Mouse (Mus musculus): Measurements from ENCODE around the gene Hes1. TPM values are rescaled to one million over a fixed set of nuclear protein-coding genes. Genes with fewer than 3 reads are reported as not detected.
"Not testable (repeated sequence)": the region's sequence is repeated elsewhere in the genome, so short reads cannot be mapped to it uniquely, and the experiment has no call there.

Gene Hes1
- polyA plus RNA-seq, 1 experiment = 14.0 TPM

- no peak overlapping the region for H3K27ac ChIP-seq (replicated peaks; ENCODE audit: low read depth, low read length)
- H3K4me1 ChIP-seq (ENCODE audit: control insufficient read depth, insufficient read depth, insufficient read length, low read length) = no peaks in the 10 kb centered on the region
- H3K4me3 ChIP-seq (ENCODE audit: insufficient read depth, low read depth, low read length) = no peak overlapping the region
Observed at GRCm38 (mm10) chr16:30081498-30081897, 17.3 kb downstream of the Hes1 start.

DNA sequence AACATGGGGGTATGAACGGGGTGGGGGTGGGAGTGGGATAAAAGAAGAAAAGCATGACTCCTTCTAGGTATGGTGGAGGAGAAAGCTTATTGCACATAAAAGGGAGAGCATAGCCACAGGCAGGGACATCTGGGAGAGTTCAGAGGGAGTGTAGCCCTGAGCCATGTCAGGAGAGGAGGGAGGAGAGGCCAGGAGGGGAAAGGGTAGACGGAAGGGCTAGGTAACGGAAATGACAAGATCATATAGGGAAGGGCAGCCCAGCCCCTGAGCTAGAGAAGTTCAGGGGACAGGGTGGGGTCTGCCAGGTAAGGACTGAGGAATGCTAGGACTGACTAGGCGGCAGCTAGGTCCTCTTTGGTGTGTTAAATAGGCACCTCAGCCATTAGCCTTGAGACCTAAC lies 17.8 kb downstream of the Hes1 start:
- Histone ChIP-seq H3K4me3 (ENCODE audit: insufficient read depth, low read depth, low read length) (no peak overlapping the region), H3K4me1 (ENCODE audit: control insufficient read depth, insufficient read depth, insufficient read length, low read length) (no peaks in the 10 kb centered on the region), H3K27ac (replicated peaks; ENCODE audit: low read depth, low read length) (no peak overlapping the region)

GRCm38 (mm10) chr16:30082965-30083364 lies 18.8 kb downstream of the Hes1 start:
- Histone ChIP-seq H3K4me1 (ENCODE audit: control insufficient read depth, insufficient read depth, insufficient read length, low read length) (no peaks in the 10 kb centered on the region), H3K27ac (replicated peaks; ENCODE audit: low read depth, low read length) (no peak overlapping the region), H3K4me3 (ENCODE audit: insufficient read depth, low read depth, low read length) (no peak overlapping the region)

DNA sequence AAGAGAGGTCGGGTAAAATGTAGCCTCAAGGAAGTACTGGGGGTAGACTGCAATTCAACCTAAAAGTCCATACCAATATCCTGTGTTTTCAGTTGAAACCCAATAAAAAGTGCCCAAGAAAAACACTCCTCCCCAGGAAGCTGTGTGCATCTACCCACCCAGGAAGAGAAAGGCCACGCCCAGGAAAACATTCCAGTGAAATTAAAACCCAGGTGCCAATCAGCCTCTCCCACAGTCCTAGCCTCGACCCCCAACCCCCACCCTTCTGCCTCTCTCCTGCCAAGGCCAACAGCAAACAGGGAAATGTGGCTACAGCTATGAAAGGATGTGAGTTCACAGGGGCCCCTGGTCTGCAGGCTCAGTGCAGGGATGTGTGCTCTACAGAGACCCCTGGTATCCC lies 19.4 kb downstream of the Hes1 start:
- H3K4me3 ChIP-seq (ENCODE audit: insufficient read depth, low read depth, low read length) = no peak overlapping the region
- H3K27ac ChIP-seq (replicated peaks; ENCODE audit: low read depth, low read length) = no peak overlapping the region
- no peaks in the 10 kb centered on the region for H3K4me1 ChIP-seq (ENCODE audit: control insufficient read depth, insufficient read depth, insufficient read length, low read length)

DNA sequence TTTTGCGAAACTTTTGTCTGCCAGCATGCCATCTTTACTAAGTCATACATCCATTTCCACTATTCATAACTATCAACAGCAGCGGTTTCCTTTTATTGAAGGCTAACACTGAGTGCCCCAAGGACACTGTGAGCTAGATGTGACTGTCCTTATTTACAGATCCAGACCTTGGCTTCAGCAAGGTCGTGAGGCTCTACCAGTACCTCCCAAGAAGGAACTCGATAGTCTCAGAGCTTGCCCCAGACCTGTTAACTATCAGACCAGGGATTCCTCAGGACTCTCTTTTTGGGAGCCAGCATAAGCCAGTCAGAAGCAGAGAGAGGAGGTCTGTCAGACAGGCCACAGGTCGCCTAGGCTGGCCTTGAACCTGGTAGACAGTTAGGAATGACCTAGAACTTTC lies 24.5 kb downstream of the Hes1 start:
- H3K4me3 ChIP-seq (ENCODE audit: insufficient read depth, low read depth, low read length) = no peak overlapping the region
- H3K4me1 ChIP-seq (ENCODE audit: control insufficient read depth, insufficient read depth, insufficient read length, low read length) = no peaks in the 10 kb centered on the region
- no peak overlapping the region for H3K27ac ChIP-seq (replicated peaks; ENCODE audit: low read depth, low read length)

DNA sequence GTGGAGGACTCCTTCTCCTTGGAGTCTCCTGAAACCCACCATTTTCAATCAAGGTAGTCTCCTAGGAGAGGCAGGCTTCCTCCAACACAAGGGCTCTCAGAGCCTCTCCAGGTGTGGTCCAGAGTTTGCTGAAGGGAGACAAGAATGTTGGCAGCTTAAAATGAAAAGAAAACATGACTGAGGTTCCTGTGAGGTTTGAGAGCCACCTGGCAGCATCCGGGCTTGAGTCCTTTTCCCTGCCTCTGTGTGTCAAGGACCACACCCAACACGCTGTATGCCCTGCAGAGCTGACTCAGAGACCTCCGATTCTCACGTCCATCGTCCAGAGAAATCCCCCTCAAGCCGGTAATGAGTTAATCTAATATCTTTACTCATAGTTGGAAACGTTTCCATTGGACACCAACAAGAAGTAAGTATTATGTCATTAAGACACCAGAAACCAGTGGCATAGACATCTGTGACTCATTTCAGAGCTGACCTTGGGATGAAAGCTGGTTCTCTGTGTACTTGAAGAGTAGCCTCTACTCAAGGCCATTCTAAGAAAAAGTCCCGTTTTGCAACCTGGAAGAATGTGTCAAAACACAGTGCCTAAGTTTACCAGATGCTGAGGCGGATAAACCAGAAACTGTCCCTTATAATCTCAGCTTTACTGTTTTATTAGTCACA lies 26.1 kb downstream of the Hes1 start:
- Histone ChIP-seq H3K4me1 (ENCODE audit: control insufficient read depth, insufficient read depth, insufficient read length, low read length) (no peaks in the 10 kb centered on the region), H3K4me3 (ENCODE audit: insufficient read depth, low read depth, low read length) (no peak overlapping the region), H3K27ac (replicated peaks; ENCODE audit: low read depth, low read length) (no peak overlapping the region)

DNA sequence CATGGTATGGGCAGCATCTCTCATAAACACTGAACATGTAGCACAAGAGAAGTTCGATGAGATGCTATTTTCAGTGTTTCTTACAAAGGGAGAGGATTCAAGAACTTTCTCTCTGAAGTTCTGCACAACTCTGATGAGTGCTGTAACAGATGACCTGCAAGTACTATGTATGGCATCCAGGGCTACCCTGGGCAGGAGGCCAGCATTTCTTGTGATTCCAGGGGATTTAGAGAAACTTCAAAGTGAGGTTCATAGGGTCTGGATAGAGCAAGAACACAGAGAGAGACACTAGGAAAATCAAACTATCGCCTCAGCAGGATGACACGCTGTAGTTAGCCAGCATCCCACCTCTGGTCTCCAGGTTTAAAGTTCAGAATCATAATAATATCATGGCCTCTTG lies 31.9 kb downstream of the Hes1 start:
- no peaks in the 10 kb centered on the region for H3K4me1 ChIP-seq (ENCODE audit: control insufficient read depth, insufficient read depth, insufficient read length, low read length)
- no peak overlapping the region for H3K4me3 ChIP-seq (ENCODE audit: insufficient read depth, low read depth, low read length)
- H3K27ac ChIP-seq (replicated peaks; ENCODE audit: low read depth, low read length) = no peak overlapping the region

- H3K4me1 ChIP-seq (ENCODE audit: control insufficient read depth, insufficient read depth, insufficient read length, low read length) = no peaks in the 10 kb centered on the region
- no peak overlapping the region for H3K27ac ChIP-seq (replicated peaks; ENCODE audit: low read depth, low read length)
Observed at GRCm38 (mm10) chr16:30096475-30096874, 32.3 kb downstream of the Hes1 start.

GRCm38 (mm10) chr16:30099124-30099523 lies 34.9 kb downstream of the Hes1 start:
- Histone ChIP-seq H3K4me1 (ENCODE audit: control insufficient read depth, insufficient read depth, insufficient read length, low read length) (no peaks in the 10 kb centered on the region), H3K27ac (replicated peaks; ENCODE audit: low read depth, low read length) (no peak overlapping the region), H3K4me3 (ENCODE audit: insufficient read depth, low read depth, low read length) (no peak overlapping the region)

More at GRCm38 (mm10) chr16:30096475-30096874, 32.3 kb downstream of the Hes1 start:
- H3K4me3 ChIP-seq (ENCODE audit: insufficient read depth, low read depth, low read length) = no peak overlapping the region

GRCm38 (mm10) chr16:30102149-30102915 lies 38.1 kb downstream of the Hes1 start:
- Histone ChIP-seq H3K4me3 (ENCODE audit: insufficient read depth, low read depth, low read length) (no peak overlapping the region), H3K27ac (replicated peaks; ENCODE audit: low read depth, low read length) (no peak overlapping the region; the same call in 1 of the 2 replicates), H3K4me1 (ENCODE audit: control insufficient read depth, insufficient read depth, insufficient read length, low read length) (no peaks in the 10 kb centered on the region)

DNA sequence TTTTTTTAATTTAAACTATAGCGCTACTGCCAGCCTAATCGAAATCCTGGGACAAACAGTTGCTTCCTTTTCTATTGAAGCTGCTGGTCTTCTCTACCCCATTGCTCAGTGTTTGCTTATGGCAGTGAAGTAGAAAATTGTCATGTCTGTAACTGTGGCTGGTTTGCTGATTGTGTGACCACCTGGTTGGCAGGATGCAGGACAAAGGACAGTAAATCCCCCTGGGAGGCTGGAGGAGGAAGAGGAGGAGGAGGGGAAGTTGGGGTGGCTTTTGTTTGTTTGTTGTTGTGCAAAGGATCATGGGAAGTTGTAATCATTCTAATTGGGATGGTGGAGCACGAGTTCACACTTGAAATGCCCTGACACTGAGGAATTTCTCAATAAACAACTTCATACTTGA lies 38.8 kb downstream of the Hes1 start:
- H3K27ac ChIP-seq (replicated peaks; ENCODE audit: low read depth, low read length) = no peak overlapping the region; the same call in 1 of the 2 replicates
- H3K4me1 ChIP-seq (ENCODE audit: control insufficient read depth, insufficient read depth, insufficient read length, low read length) = no peaks in the 10 kb centered on the region
- H3K4me3 ChIP-seq (ENCODE audit: insufficient read depth, low read depth, low read length) = no peak overlapping the region

DNA sequence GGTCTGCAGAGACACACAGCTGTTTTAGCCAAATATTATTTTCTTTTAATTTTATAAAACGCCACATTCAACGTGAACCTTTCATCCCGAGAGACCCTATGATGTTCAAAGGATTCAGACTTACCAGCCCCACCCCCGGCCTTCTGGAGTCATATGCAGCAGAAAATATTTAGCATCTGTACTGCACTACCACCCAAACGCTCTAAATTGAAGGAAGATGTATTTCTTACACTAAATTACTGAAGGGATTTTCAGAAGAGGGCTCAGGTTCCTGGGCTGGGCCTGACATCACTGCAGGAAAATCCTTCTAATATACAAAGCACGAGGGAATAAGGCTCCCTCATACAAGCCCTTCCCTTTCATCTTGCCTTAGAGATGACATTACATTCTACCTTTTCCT lies 39.3 kb downstream of the Hes1 start:
- Histone ChIP-seq H3K4me1 (ENCODE audit: control insufficient read depth, insufficient read depth, insufficient read length, low read length) (no peaks in the 10 kb centered on the region), H3K27ac (replicated peaks; ENCODE audit: low read depth, low read length) (no peak overlapping the region)

DNA sequence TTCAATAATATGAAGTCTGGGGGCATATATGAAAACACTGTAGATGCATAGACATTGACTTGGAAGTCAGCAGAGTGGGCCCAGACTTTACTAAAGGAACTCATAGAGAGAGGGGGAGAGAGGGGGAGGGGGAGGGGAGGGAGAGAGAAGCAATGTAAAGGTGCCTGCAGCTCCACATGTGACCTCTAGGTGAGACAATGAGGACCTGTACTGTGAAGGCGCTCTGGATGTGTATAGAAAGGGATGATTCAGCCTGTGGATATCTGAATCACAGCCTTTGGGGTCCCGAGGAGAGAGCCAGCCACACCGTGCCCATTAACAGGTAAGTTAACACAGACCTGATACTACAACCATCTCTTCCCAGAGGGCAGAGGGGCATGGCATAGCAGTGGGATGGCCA lies 40.2 kb downstream of the Hes1 start:
- Histone ChIP-seq H3K4me3 (ENCODE audit: insufficient read depth, low read depth, low read length) (no peak overlapping the region), H3K27ac (replicated peaks; ENCODE audit: low read depth, low read length) (no peak overlapping the region), H3K4me1 (ENCODE audit: control insufficient read depth, insufficient read depth, insufficient read length, low read length) (no peaks in the 10 kb centered on the region)

More for the DNA sequence above, 39.3 kb downstream of the Hes1 start:
- no peak overlapping the region for H3K4me3 ChIP-seq (ENCODE audit: insufficient read depth, low read depth, low read length)

GRCm38 (mm10) chr16:30105476-30105875 lies 41.3 kb downstream of the Hes1 start:
- Histone ChIP-seq H3K4me3 (ENCODE audit: insufficient read depth, low read depth, low read length) (no peak overlapping the region), H3K4me1 (ENCODE audit: control insufficient read depth, insufficient read depth, insufficient read length, low read length) (no peaks in the 10 kb centered on the region), H3K27ac (replicated peaks; ENCODE audit: low read depth, low read length) (no peak overlapping the region)

GRCm38 (mm10) chr16:30108167-30108566 lies 44.0 kb downstream of the Hes1 start:
- not testable (repeated sequence) for H3K4me1 ChIP-seq (ENCODE audit: control insufficient read depth, insufficient read depth, insufficient read length, low read length); H3K27ac ChIP-seq (replicated peaks; ENCODE audit: low read depth, low read length); H3K4me3 ChIP-seq (ENCODE audit: insufficient read depth, low read depth, low read length)

DNA sequence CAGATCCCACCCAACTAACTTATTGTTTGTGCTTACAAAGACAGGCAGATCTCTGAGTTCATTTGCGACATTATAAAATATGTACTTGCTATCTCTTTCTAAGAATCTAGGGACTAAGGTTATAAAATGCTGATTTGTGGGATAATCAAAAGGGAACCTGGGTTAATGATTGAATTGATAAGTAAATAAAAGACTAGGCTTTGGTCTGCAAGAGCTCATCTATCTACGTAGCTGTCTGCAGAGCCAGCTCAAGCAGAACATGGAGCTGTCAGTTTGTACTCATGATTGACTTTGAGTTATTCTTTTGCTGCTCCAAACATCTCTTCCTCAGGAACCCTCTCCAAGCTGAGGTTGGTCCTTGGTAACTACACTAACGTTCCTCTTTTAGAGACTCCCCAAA lies 46.3 kb downstream of the Hes1 start:
- Histone ChIP-seq H3K27ac (replicated peaks; ENCODE audit: low read depth, low read length) (no peak overlapping the region), H3K4me1 (ENCODE audit: control insufficient read depth, insufficient read depth, insufficient read length, low read length) (no peaks in the 10 kb centered on the region), H3K4me3 (ENCODE audit: insufficient read depth, low read depth, low read length) (no peak overlapping the region)
